Comparison of ENCODE assay signal across 20 mouse cellular contexts in the genomic region with DNA sequence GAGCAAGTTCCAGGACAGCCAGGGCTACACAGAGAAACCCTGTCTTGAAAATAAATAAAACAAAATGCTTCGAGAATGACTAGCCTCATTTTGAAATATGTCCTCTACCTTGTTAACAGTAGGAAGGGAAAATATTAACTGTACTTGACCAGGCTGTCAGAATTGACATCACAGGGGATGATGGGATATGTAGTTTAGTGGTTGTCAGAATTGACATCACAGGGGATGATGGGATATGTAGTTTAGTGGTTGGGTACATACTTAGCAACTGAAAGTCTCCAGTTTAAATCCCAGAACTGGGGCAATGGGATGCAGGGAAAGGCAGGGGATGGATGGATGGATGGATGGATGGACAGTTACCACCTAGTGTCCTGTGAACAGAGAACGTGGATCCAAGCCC. TPM values are rescaled to one million over a fixed set of nuclear protein-coding genes. Genes with fewer than 3 reads are reported as not detected.
A peak's percentile ranks its signal among the peaks of the same experiment; 100 is the strongest.
DNase-seq lines count a peak whose midpoint lies in the region; ATAC-seq and TF ChIP-seq lines count a peak whose summit lies in the region.
"Had no signal": no experiment of that assay in that cellular context is flagged by ENCODE, and none has a peak within 500 bp of the region (broad histone marks: within the 10 kb centered on the region; RNA-seq: fewer than 3 reads in every experiment).

No protein-coding gene starts in this region.

- 64% methylated on average over 2 of the region's 2 CpGs for WGBS in hindbrain, embryonic 16.5 days
- WGBS in hindbrain, embryonic 10.5 days, result 77% methylated on average over 2 of the region's 2 CpGs
- 54% methylated on average over 2 of the region's 2 CpGs for WGBS in lung, adult 2 months

- H3K27ac ChIP-seq in hindbrain, embryonic 16.5 days (ENCODE audit: low read depth, low read length), result no peak overlapping the region
- H3K27ac ChIP-seq in hindbrain, embryonic 10.5 days, result no peak overlapping the region
- H3K27ac ChIP-seq in CH12.LX (ENCODE audit: insufficient read depth, low read depth), result no peak overlapping the region
- H3K27ac ChIP-seq: embryonic facial prominence, embryonic 10.5 days; midbrain, embryonic 12.5 days had no signal

- ATAC-seq in hindbrain, embryonic 16.5 days, result peak; percentile 59; the same call in 1 of the 2 replicates
- 0 out of 2 replicates have a peak, but pooled peaks have one; percentile 25 for ATAC-seq in common myeloid progenitor, adult 5-6 weeks (replicated peaks; ENCODE audit: low read depth, poor library complexity, severe bottlenecking)

- DNase-seq in hindbrain, embryonic 10.5 days (ENCODE audit: low spot score), result no peak
- DNase-seq in lung, postnatal 25 days (ENCODE audit: low spot score), result peak; percentile 13
- DNase-seq in lung, adult 2 months, result no peak
- DNase-seq in CH12.LX (ENCODE audit: extremely low read depth), result no peak
- no peak for DNase-seq in ovary, adult 18-20 months (ENCODE audit: low spot score)
- DNase-seq: adrenal gland, postnatal 10 days; cerebellum, adult 11-12 months; cerebellum, postnatal 25 days; gastrocnemius, postnatal 36 days; heart, postnatal 36 days; layer of hippocampus, postnatal 36 days; lung, postnatal 10 days; spleen, adult 18-20 months; thymus, adult 18-20 months had no signal

- H3K79me2 ChIP-seq in CH12.LX (replicated peaks; ENCODE audit: control insufficient read depth, extremely low read depth, insufficient read depth, poor library complexity, severe bottlenecking), result no peaks in the 10 kb centered on the region

- no peak for TF ChIP-seq EP300 in CH12.LX (IDR thresholded peaks at IDR 0.05; ENCODE audit: low read length)

- no peak for TF ChIP-seq RAD21 in CH12.LX (IDR thresholded peaks at IDR 0.05; ENCODE audit: low read depth, low read length)

- H3K4me1 ChIP-seq in hindbrain, embryonic 16.5 days (ENCODE audit: control insufficient read depth, insufficient read depth, low read depth, low read length), result no peaks in the 10 kb centered on the region
- peaks cover 2% of the 10 kb centered on the region; the same call in 1 of the 2 replicates for H3K4me1 ChIP-seq in hindbrain, embryonic 10.5 days (replicated peaks)
- no peaks in the 10 kb centered on the region for H3K4me1 ChIP-seq in lung, adult 2 months (ENCODE audit: control insufficient read depth, insufficient read depth, low read length)
- no peaks in the 10 kb centered on the region for H3K4me1 ChIP-seq in CH12.LX (ENCODE audit: control insufficient read depth in 1 of 2, insufficient read depth in 2 of 2)
- H3K4me1 ChIP-seq: midbrain, embryonic 12.5 days had no signal

- TF ChIP-seq CTCF in lung, adult 2 months (IDR thresholded peaks at IDR 0.05; ENCODE audit: insufficient read depth, low read length), result no peak
- no peak for TF ChIP-seq CTCF in CH12.LX (conservative IDR thresholded peaks at IDR 0.05 in 1 of 2, IDR thresholded peaks at IDR 0.05 in 1 of 2; ENCODE audit: low read depth in 2 of 2, low read length in 2 of 2)

- no peak for TF ChIP-seq POLR2A in lung, adult 2 months (IDR thresholded peaks at IDR 0.05; ENCODE audit: borderline replicate concordance, extremely low read depth, low read depth, low read length)
- no peak for TF ChIP-seq POLR2A in CH12.LX (IDR thresholded peaks at IDR 0.05; ENCODE audit: low read depth, low read length)

- dilution Hi-C loops in CH12.LX (cut with MboI; ENCODE audit: extremely low pct_ligation_motif_present, extremely low pct_unique_long_range_greater_than_20kb, low sequenced_read_pairs), result no loop called here

- H3K9ac ChIP-seq in hindbrain, embryonic 16.5 days (ENCODE audit: low read depth, low read length), result no peak overlapping the region
- H3K9ac ChIP-seq in CH12.LX (ENCODE audit: insufficient read depth, low read depth), result no peak overlapping the region
- H3K9ac ChIP-seq: midbrain, embryonic 12.5 days had no signal

- no peaks in the 10 kb centered on the region for H3K27me3 ChIP-seq in hindbrain, embryonic 16.5 days (replicated peaks; ENCODE audit: control insufficient read depth, insufficient read depth, low read length)
- 0 out of 2 replicates have a peak, but pooled peaks cover under 1% of the 10 kb centered on the region for H3K27me3 ChIP-seq in hindbrain, embryonic 10.5 days (ENCODE audit: insufficient read depth, poor library complexity, severe bottlenecking)
- H3K27me3 ChIP-seq in CH12.LX (replicated peaks), result no peaks in the 10 kb centered on the region
- H3K27me3 ChIP-seq: midbrain, embryonic 12.5 days had no signal

- H3K4me3 ChIP-seq in hindbrain, embryonic 16.5 days (ENCODE audit: low read length), result no peak overlapping the region
- H3K4me3 ChIP-seq in hindbrain, embryonic 10.5 days, result no peak overlapping the region
- no peak overlapping the region for H3K4me3 ChIP-seq in lung, adult 2 months (replicated peaks; ENCODE audit: extremely low read depth, low read depth, low read length)
- no peak overlapping the region for H3K4me3 ChIP-seq in CH12.LX (replicated peaks in 1 of 3; ENCODE audit: low read depth in 2 of 3, low read length in 2 of 3, poor library complexity in 1 of 3)
- H3K4me3 ChIP-seq: embryonic facial prominence, embryonic 10.5 days; midbrain, embryonic 12.5 days had no signal

- in situ Hi-C loops in CH12.LX (cut with MboI; ENCODE audit: low pct_ligation_motif_present, low pct_unique_long_range_greater_than_20kb, low sequenced_read_pairs), result no loop called here

- H3K36me3 ChIP-seq in hindbrain, embryonic 16.5 days (ENCODE audit: control insufficient read depth, insufficient read depth, low read length), result peaks cover 6% of the 10 kb centered on the region
- no peaks in the 10 kb centered on the region for H3K36me3 ChIP-seq in hindbrain, embryonic 10.5 days
- no peaks in the 10 kb centered on the region for H3K36me3 ChIP-seq in CH12.LX (replicated peaks in 1 of 2; ENCODE audit: control insufficient read depth in 1 of 2, insufficient read depth in 1 of 2, low read length in 1 of 2)
- H3K36me3 ChIP-seq: embryonic facial prominence, embryonic 10.5 days; midbrain, embryonic 12.5 days had no signal

- H3K9me3 ChIP-seq in hindbrain, embryonic 16.5 days (ENCODE audit: control insufficient read depth, low read length), result no peaks in the 10 kb centered on the region
- H3K9me3 ChIP-seq in hindbrain, embryonic 10.5 days, result no peaks in the 10 kb centered on the region
- no peaks in the 10 kb centered on the region for H3K9me3 ChIP-seq in CH12.LX (replicated peaks; ENCODE audit: low read length)
- H3K9me3 ChIP-seq: embryonic facial prominence, embryonic 10.5 days; midbrain, embryonic 12.5 days had no signal

- H3K4me2 ChIP-seq in hindbrain, embryonic 16.5 days (ENCODE audit: low read length), result no peak overlapping the region
- no peak overlapping the region for H3K4me2 ChIP-seq in CH12.LX (ENCODE audit: insufficient read depth, low read depth, poor library complexity, severe bottlenecking)
- H3K4me2 ChIP-seq: heart, embryonic 11.5 days; liver, embryonic 11.5 days; midbrain, embryonic 12.5 days had no signal

TF ChIP-seq in CH12.LX, 34 proteins besides CTCF, POLR2A, EP300 and RAD21:
- no peak for TF ChIP-seq MAZ (IDR thresholded peaks at IDR 0.05; ENCODE audit: low read depth, low read length)
- TF ChIP-seq KAT2A (IDR thresholded peaks at IDR 0.05; ENCODE audit: insufficient replicate concordance, low read length), result peak; percentile 84; the same call in 1 of the 2 replicates
- TF ChIP-seq HCFC1 (IDR thresholded peaks at IDR 0.05; ENCODE audit: low read depth, low read length), result peak; percentile 89

RNA-seq across cellular contexts. Expression of a gene that starts 16.8 kb away (rescaled TPM):
- polyA plus RNA-seq in hindbrain, embryonic 16.5 days (2015; fragmentation: Nextera tagmentation; extraction: Ambion mirVana), result 18.7 and 19.0 TPM in 2 replicates
- polyA plus RNA-seq in hindbrain, embryonic 10.5 days (2016; fragmentation: Nextera tagmentation; extraction: Ambion mirVana), result 75.2 and 91.2 TPM in 2 replicates
- polyA plus RNA-seq in lung, adult 2 months (2012; rRNA removed), result 0.78 and 2.0 TPM in 2 replicates
- total RNA-seq in CH12.LX (2012; rRNA removed) (18.5 and 19.9 TPM in 2 replicates), CH12.LX (2014; rRNA removed) (27.3 and 30.2 TPM in 2 replicates)
- 27.2 and 28.4 TPM in 2 replicates for polyA plus RNA-seq in CH12.LX (2012; ENCODE audit: insufficient read length, low read depth)
- total RNA-seq in common myeloid progenitor, adult 5-6 weeks (2017), result 13.3 and 14.5 TPM in 2 replicates

RNA-seq across cellular contexts. Expression of a gene that starts 25.9 kb away (rescaled TPM):
- 5.1 and 5.5 TPM in 2 replicates for polyA plus RNA-seq in hindbrain, embryonic 16.5 days (2015; fragmentation: Nextera tagmentation; extraction: Ambion mirVana)
- polyA plus RNA-seq in hindbrain, embryonic 10.5 days (2016; fragmentation: Nextera tagmentation; extraction: Ambion mirVana), result 1.4 and 2.1 TPM in 2 replicates
- 0.17 and 0.19 TPM in 2 replicates for polyA plus RNA-seq in lung, adult 2 months (2012; rRNA removed)
- total RNA-seq in CH12.LX (2012; rRNA removed), result 0.04 and 0.08 TPM in 2 replicates
- not detected in 2 replicates for total RNA-seq in CH12.LX (2014; rRNA removed)
- not detected in 2 replicates for polyA plus RNA-seq in CH12.LX (2012; ENCODE audit: insufficient read length, low read depth)
- not detected in 2 replicates for total RNA-seq in common myeloid progenitor, adult 5-6 weeks (2017)

RNA-seq across cellular contexts. Expression of a gene that starts 32.9 kb away (rescaled TPM):
- polyA plus RNA-seq in hindbrain, embryonic 16.5 days (2015; fragmentation: Nextera tagmentation; extraction: Ambion mirVana), result 19.7 and 25.1 TPM in 2 replicates
- 4.5 and 7.6 TPM in 2 replicates for polyA plus RNA-seq in hindbrain, embryonic 10.5 days (2016; fragmentation: Nextera tagmentation; extraction: Ambion mirVana)
- polyA plus RNA-seq in lung, adult 2 months (2012; rRNA removed), result 25.3 and 27.5 TPM in 2 replicates
- total RNA-seq in CH12.LX (2012; rRNA removed) (0.08 TPM in 2 replicates), CH12.LX (2014; rRNA removed) (0.05 TPM in 1 of 2 replicates, not detected in the other)
- polyA plus RNA-seq in CH12.LX (2012; ENCODE audit: insufficient read length, low read depth), result 0.27 and 0.65 TPM in 2 replicates
- 17.3 and 21.2 TPM in 2 replicates for total RNA-seq in common myeloid progenitor, adult 5-6 weeks (2017)

RNA-seq across cellular contexts. Expression of a gene that starts 42.6 kb away (rescaled TPM):
- 3.5 and 3.6 TPM in 2 replicates for polyA plus RNA-seq in hindbrain, embryonic 16.5 days (2015; fragmentation: Nextera tagmentation; extraction: Ambion mirVana)
- 5.9 and 7.8 TPM in 2 replicates for polyA plus RNA-seq in hindbrain, embryonic 10.5 days (2016; fragmentation: Nextera tagmentation; extraction: Ambion mirVana)
- 162 and 190 TPM in 2 replicates for polyA plus RNA-seq in lung, adult 2 months (2012; rRNA removed)
- total RNA-seq in CH12.LX (2012; rRNA removed), result 38.2 and 48.1 TPM in 2 replicates
- total RNA-seq in CH12.LX (2014; rRNA removed), result 40.8 and 54.5 TPM in 2 replicates
- 60.1 and 81.6 TPM in 2 replicates for polyA plus RNA-seq in CH12.LX (2012; ENCODE audit: insufficient read length, low read depth)
- total RNA-seq in common myeloid progenitor, adult 5-6 weeks (2017), result 32.5 and 35.4 TPM in 2 replicates
